Mouse (Mus musculus): ENCODE data around the gene Midn.

Gene Midn

DNA sequence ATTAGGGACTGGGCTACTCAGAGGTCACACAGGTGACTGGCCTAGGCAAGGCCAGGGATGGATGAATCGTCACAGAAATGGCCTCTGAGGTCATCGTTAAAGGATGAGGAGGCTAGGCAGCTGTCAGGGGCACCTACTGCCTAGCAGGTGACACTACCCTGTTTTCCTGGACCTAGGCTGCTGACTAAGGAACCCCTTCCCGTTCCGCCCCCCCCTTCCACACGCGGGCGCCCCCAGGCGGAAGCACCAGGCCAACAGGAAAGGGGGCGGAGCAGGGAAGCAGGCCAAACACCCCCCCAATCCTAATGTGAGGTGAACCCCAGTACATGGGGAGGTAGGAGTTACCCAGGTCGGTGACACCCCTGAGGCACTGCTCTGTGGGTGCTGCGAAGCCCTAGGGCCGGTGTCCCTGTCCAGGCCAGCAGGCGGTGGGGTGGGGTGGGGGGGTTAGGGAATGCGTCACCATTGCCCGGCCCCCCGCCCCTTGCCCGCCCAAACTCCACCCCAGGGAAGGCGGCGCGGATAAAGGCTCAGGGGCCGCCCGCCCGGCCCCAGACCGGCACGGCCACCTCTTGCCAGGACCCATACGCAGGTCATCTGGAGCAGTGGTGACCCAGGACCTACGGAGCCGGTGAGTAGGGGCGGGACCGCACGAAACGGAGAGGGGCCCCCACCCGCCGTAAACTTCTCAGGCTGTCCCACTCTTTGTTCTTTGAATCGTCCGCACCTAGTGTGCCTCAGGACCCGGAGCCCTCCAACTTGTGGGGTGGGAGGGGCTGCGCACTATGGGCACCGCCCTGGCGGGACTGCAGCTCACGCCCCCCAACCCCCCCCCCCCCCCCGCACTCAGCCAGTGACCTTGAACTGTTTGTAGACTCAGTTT, at the start of gene Midn:
Gene Midn, plus strand, starts transcription at position 554 of the 883 bp plus-strand sequence.
- peak; percentile 82 for DNase-seq

- no peak for DNase-seq
These were observed 49.4 kb upstream of the Midn start for GRCm38 (mm10) chr10:80098630-80099029.

DNA sequence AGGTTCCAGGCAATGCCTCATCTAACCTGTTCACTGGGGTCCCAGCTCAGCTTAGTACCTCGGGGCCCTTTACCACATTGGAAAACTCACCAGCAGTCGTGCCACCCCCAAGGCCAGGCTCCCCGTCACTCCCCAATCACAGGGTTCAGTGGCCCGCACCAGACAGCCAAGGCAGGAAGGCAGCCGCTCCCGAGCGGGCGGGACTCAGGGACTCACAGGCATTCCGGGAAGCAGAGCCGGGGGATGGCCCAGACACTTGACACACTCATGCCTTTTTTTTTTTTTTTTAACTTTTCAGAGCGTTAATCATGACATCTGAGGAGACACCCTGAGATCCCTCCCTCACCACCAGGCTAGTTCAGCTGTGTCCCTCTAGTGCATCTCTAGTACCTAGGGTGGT, 47.1 kb upstream of the Midn start:
- no peak for DNase-seq

DNA sequence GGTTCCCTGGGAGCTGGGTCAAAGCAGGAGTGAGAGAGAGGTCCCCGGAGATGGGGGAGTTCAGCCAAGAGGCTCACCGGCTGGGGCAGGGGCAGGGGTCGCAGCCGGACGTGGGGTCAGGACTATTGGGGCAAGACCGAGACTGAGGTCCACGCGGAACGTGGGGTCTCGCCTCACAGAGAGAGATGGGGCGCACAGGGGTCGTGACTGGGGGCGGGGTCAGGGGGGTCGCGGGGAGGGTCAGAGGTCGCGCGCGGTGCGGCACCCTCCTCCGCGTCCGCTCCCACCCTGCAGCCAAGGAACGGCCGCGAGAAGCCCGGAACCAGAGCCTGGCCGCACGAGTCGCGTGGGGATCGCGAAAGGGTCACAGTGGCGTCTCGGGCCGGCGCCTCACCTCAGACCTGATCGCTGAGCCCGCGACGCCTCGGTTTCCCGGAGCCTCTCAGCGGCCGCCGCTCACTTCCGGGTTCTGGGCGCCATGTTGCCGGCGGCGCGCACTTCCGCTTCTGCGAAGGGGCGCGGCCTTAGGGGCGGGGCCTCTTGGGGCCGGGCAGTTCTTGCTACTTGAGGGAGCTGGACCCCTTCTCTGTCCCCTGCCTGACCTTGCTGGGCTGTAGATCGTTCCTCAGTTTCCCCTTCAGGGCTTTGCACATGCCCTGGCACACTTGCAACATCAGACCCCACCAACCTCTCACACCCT, 45.7 kb upstream of the Midn start:
- DNase-seq: peak; percentile 91

DNA sequence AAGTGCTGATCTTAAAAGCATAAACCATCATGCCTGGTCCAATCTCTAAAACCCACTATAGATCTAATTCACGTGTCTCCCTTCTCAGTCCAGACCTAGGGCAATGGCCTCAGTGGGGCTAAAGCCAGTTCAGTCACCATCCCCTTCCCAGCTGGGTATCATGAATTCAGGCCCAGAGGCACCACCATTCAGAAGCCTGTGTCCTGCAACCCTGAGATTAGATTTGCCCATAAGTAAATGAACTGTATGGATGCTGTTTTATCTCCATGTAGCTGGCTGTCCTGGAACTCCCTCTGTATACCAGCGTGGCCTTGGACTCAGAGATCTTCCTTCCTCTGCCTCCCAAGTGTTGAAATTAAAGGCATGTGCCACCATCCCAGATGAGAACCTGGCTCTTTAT, 45.0 kb upstream of the Midn start:
- DNase-seq: no peak

GRCm38 (mm10) chr10:80104181-80104580, 43.9 kb upstream of the Midn start:
- no peak for DNase-seq

DNA sequence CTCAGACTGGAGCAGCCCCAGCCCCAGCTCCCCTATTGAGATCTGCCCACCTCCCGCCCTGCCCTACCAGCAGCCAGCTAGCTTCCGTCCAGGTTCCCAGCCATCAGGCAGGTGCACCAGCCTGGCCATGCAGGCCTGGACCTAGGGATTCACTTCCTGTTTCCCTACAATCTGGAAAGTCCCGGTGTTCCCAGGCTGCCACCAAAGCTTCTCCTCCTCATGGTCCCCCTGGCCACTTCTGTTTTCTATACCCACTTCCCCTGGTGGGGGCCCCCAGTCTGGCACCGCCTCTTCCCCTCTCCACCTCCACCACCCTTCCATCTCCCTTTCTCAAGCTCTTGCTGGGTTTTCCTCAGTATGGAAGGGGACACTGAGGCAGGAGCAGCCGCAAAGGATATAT, 42.6 kb upstream of the Midn start, which contains the start of gene Sbno2:
Gene Sbno2, minus strand, starts transcription at position 112 of the 400 bp plus-strand sequence.
- no peak for DNase-seq

GRCm38 (mm10) chr10:80105926-80106325, 42.1 kb upstream of the Midn start:
- DNase-seq: no peak

DNA sequence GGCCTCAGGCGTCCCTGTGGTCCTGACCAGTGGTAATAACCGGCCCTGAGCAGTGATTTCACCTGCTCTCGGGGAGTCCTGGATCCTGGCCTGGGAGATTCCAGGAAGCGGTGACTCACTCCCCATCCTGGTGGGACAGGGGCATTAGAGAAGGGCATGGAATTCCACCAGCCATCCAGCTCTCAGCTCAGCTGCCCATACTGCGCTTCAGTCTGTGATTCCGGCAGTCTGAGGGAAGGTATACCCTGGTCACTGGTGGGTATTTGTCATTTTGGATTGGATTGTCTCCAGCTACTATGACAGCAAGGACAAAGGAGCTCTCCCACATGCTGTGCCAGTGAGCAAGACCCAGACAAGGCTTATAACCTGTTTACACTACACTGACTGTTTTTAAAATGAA, 40.4 kb upstream of the Midn start:
- DNase-seq: no peak

- peak; percentile 93 for DNase-seq
These were observed 33.5 kb upstream of the Midn start for GRCm38 (mm10) chr10:80114341-80115284.

GRCm38 (mm10) chr10:80115290-80115943, 32.7 kb upstream of the Midn start, which contains the start of gene Stk11:
Stk11 (plus strand) TSS chr10:80115803.
- peak; percentile 98 for DNase-seq

GRCm38 (mm10) chr10:80115944-80116335, 32.1 kb upstream of the Midn start:
- DNase-seq: no peak

- DNase-seq: peak; percentile 39
These were observed 31.5 kb upstream of the Midn start for GRCm38 (mm10) chr10:80116563-80116926.

GRCm38 (mm10) chr10:80116927-80117691, 31.0 kb upstream of the Midn start:
- DNase-seq: no peak

DNA sequence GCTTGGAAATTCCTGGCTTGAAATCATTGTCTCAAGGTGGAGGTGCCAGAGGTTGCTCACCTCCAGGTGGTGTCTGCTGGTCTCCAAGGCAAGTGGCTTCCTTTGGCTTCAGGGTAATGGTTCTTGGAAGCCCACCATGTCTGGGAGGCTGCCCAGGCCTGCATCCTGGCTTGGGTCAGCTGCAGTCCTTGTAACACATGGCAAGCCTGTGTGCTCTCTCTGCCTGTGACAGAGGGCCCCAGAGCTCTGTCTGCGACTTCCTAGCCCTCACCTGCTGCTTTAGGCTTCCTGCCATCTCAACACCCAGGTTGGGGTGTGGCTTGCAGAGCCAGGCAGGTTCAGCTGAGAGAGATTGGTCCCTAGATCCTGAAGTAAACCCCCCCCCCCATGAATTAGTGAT, 30.3 kb upstream of the Midn start:
- peak; percentile 29 for DNase-seq

DNA sequence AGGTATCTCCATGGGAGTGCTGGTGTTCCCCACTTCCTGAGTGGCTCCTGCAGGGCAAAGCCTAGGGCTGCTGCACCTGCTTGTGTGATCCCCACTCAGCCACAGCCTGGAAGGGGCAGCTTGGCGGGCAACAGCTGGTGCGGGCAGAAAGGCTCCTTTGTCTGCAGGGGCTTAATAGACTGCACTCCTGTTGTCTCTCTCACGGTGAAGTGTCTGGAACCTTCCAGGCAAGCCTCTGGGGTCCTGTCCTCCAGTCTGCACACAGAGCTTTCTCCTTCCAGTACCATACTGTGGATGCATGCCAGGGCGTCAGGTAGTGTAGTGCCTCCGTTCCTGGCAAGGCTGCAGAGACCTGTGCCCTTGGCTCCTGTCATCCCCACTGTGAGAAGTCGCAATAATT, 29.5 kb upstream of the Midn start:
- DNase-seq: no peak

- no peak for DNase-seq
These were observed 27.9 kb upstream of the Midn start for GRCm38 (mm10) chr10:80120146-80120545.

- DNase-seq: no peak
These were observed 26.4 kb upstream of the Midn start for GRCm38 (mm10) chr10:80121639-80122038.

DNA sequence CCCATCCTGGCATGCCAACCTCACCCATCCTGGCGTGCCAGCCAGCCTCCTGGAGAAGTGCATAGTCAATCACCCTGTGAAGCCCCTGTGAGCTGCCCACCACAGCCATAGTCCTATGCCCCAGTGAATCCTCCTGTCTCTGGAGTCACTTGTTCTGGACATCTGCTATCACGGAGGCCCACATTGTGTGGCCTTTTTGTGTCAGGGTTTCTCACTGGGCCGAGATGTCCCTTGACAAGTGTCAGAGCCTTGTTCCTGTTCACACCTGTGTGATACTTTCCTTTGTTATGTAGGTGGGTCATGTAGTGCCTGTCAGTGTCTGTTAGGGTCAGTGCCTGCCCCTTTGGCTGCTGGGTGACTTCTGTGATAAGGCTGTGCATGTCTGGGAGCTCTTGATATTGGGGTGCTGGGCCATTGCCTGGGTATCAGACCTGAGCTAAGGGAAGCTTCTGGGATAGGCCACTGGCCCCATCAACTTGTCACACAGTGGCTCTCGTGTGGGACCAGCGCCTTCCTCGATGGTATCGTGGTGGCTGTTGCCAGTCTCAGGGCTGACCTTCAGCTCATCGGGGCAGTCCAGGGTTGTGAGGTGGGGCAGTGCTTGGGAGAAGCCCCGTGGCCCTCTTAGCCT, 24.0 kb upstream of the Midn start:
- no peak for DNase-seq

DNA sequence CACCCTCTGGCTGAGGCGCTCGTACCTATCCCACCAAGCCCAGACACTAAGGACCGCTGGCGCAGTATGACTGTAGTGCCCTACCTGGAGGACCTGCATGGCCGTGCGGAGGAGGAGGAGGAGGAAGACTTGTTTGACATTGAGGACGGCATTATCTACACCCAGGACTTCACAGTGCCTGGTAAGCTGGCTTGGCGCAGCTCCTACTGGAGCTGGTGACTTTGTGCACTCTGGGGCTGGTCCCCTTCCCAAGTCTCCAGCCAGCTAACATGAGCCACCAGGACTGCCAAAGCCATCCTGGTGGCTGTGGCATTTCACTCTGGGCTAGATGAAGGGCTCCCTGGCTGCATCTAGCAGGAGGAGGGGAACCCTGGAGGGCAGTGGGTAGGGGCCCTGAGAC, 20.2 kb upstream of the Midn start:
- no peak for DNase-seq

DNA sequence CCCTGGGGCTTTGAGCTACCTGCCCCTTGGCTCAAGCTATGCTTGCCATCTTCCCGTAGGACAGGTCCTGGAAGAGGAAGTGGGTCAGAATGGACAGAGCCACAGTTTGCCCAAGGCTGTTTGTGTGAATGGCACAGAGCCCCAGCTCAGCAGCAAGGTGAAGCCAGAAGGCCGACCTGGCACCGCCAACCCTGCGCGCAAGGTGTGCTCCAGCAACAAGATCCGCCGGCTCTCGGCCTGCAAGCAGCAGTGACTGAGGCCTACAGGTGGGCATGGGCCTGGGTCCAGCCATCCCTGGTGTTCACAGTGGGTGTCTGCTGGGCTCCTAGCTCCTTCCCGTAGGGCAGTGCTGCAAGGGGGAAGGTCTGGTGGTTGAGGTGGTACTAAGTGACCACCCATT, 18.2 kb upstream of the Midn start:
- DNase-seq: no peak
